Mouse (Mus musculus) kidney, postnatal 10 days (tissue): Measurements from ENCODE around the gene Nap1l3.

Experiments
- DNase-seq: peaks from one replicate; pipeline ENCODE4 v3.0.0; 2021; ENCODE audit warnings: mixed read lengths

Gene Nap1l3

DNA sequence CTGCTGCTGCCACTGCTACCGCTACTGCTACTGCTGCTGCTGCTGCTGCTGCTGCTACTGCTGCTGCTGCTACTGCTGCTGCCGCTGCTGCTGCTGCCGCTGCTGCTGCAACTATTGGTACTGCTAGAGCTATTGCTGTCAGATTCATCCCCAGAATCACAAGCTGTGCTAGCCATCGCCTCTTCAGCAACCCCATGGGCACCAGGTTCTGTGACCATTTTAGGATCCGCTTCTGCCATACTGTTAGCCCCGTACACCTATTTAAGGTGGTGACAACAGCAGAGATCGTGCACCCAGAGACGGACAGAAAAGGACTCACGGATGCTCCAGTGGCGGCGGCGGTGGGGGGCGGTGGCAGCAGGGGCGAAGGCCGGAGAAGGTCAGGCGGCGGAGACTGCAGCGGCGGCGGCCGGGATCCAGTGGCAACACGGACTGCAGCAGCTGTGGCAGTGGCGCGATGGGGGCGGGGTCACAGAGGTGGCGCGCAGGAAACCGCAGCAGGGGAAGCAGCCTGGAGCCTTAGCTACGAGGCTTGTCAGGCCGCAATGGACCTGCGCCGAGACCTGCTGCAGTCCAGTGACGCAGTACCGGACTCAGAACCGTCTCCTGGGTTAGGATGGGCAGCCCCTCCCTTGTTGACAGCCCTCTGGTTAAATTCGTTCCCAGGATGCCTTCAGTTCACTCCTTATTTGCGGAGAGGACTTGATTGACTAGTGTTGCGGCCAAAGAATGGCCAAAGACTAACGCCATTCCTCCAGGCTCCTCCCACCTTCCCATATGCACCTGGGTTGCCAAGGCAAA is at the start of gene Nap1l3:
TSS of gene Nap1l3 (minus strand) at position 621 of the 801 bp plus-strand sequence.
- DNase-seq, result peak; percentile 68

DNA sequence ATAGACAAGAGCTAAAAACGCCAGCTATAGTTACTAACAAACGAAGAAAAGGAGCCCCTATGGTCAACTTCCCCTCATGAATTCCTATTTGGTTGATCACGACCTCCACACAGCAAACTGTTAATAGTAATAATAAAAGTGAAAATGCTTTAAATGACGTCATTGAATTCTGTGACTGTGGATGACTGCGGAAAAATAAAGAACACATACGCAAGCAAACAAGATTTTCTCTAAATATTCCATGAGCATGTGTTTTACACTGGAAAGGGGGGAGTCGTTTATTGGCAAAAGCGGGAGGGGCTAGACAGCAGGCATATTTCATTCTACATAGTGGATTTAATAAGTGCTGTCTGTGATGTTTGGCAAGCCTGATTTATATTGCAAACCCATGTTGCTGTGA is 451 bp upstream of the Nap1l3 start:
- no peak for DNase-seq
